Mouse (Mus musculus): ENCODE data around the gene Wdr77. TPM values are rescaled to one million over a fixed set of nuclear protein-coding genes. Genes with fewer than 3 reads are reported as not detected.

Wdr77 gene
- polyA plus RNA-seq, 2 experiments = 21.3 to 32.4 TPM

DNA sequence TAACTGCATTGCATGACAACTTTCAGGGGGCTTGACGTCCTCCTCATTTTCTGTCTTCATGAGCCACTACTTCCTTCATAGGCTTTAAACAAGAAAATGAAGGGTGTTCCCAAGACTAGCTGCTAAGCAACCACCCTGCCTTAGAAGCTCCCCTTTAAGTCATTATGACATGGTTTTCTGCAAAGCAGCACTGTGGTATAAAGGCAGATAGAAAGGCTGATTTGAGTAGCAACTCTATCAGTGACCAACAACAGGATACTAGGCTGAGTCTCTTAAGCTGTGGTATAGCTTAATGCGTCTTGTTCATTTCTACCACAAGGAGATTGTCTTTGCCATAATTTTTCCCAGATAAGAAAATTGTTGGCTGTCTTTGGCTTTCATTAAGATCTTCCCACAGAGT, 55.4 kb downstream of the Wdr77 start, which contains the start of gene Pifo:
Pifo (minus strand) TSS at position 101 of the 400 bp plus-strand sequence.
- DNase-seq (ENCODE audit: low read depth in 3 of 3, low spot score in 3 of 3) = no peak
- ATAC-seq (ENCODE audit: insufficient read depth) = no peak
- H3K36me3 ChIP-seq (replicated peaks; ENCODE audit: control insufficient read depth, insufficient read depth, low read depth) = no peaks in the 10 kb centered on the region
- H3K9ac ChIP-seq (replicated peaks) = no peak within 1 kb of the TSS
- no peaks in the 10 kb centered on the region for H3K9me3 ChIP-seq (ENCODE audit: control insufficient read depth, low read length)
- no peak within 1 kb of the TSS for H3K4me2 ChIP-seq (ENCODE audit: low read depth)
- no peak within 1 kb of the TSS for H3K4me3 ChIP-seq (ENCODE audit: insufficient read depth in 1 of 2, low read depth in 2 of 2, low read length in 2 of 2)
- no peaks in the 10 kb centered on the region for H3K27me3 ChIP-seq (ENCODE audit: control insufficient read depth, insufficient read depth, low read length)
- no peak for TF ChIP-seq EP300 (IDR thresholded peaks at IDR 0.05; ENCODE audit: low read depth)
- no peak for TF ChIP-seq CTCF (IDR thresholded peaks at IDR 0.05; ENCODE audit: low read depth)
- no peak within 1 kb of the TSS for H3K27ac ChIP-seq
- H3K4me1 ChIP-seq (replicated peaks; ENCODE audit: control insufficient read depth in 2 of 2, insufficient read depth in 2 of 2, low read length in 1 of 2) = no peaks in the 10 kb centered on the region
- WGBS (ENCODE audit: insufficient replicate concordance) = 60% methylated on average over 2 of the region's 2 CpGs

Other genes with a start within 250 kb of the Wdr77 start
- gene Rap1a, start 158.0 kb upstream of the Wdr77 start, polyA plus RNA-seq (2012; rRNA removed) = 20.5 and 37.4 TPM in 2 replicates
- gene Rap1a, start 158.0 kb upstream of the Wdr77 start, polyA plus RNA-seq (2014; fragmentation: Nextera tagmentation; extraction: Ambion mirVana) = 81.3 and 86.2 TPM in 2 replicates
- 0.34 and 0.49 TPM in 2 replicates for gene Adora3, start 88.5 kb upstream of the Wdr77 start, polyA plus RNA-seq (2012; rRNA removed)
- gene Adora3, start 88.5 kb upstream of the Wdr77 start, polyA plus RNA-seq (2014; fragmentation: Nextera tagmentation; extraction: Ambion mirVana) = 0.47 and 0.49 TPM in 2 replicates
- 0.08 and 0.11 TPM in 2 replicates for gene Tmigd3, start 88.5 kb upstream of the Wdr77 start, polyA plus RNA-seq (2012; rRNA removed)
- gene Tmigd3, start 88.5 kb upstream of the Wdr77 start, polyA plus RNA-seq (2014; fragmentation: Nextera tagmentation; extraction: Ambion mirVana) = 0.09 and 0.34 TPM in 2 replicates
- 3.0 and 4.1 TPM in 2 replicates for gene I830077J02Rik, start 26.7 kb upstream of the Wdr77 start, polyA plus RNA-seq (2012; rRNA removed)
- 3.0 and 3.1 TPM in 2 replicates for gene I830077J02Rik, start 26.7 kb upstream of the Wdr77 start, polyA plus RNA-seq (2014; fragmentation: Nextera tagmentation; extraction: Ambion mirVana)
- 93.2 and 171 TPM in 2 replicates for gene Atp5f1, start 730 bp downstream of the Wdr77 start, polyA plus RNA-seq (2012; rRNA removed)
- gene Atp5f1, start 730 bp downstream of the Wdr77 start, polyA plus RNA-seq (2014; fragmentation: Nextera tagmentation; extraction: Ambion mirVana) = 362 and 364 TPM in 2 replicates
- 1.0 and 1.2 TPM in 2 replicates for gene Ovgp1, start 14.3 kb downstream of the Wdr77 start, polyA plus RNA-seq (2012; rRNA removed)
- gene Ovgp1, start 14.3 kb downstream of the Wdr77 start, polyA plus RNA-seq (2014; fragmentation: Nextera tagmentation; extraction: Ambion mirVana) = 0.24 and 0.42 TPM in 2 replicates
- not detected in 2 replicates for gene Pifo, start 55.3 kb downstream of the Wdr77 start, polyA plus RNA-seq (2012; rRNA removed)
- not detected in 2 replicates for gene Pifo, start 55.3 kb downstream of the Wdr77 start, polyA plus RNA-seq (2014; fragmentation: Nextera tagmentation; extraction: Ambion mirVana)
- not detected in 2 replicates for gene Chil5, start 73.4 kb downstream of the Wdr77 start, polyA plus RNA-seq (2012; rRNA removed)
- not detected in 2 replicates for gene Chil5, start 73.4 kb downstream of the Wdr77 start, polyA plus RNA-seq (2014; fragmentation: Nextera tagmentation; extraction: Ambion mirVana)
- not detected in 2 replicates for gene Chia1, start 153.9 kb downstream of the Wdr77 start, polyA plus RNA-seq (2012; rRNA removed)
- not detected in 2 replicates for gene Chia1, start 153.9 kb downstream of the Wdr77 start, polyA plus RNA-seq (2014; fragmentation: Nextera tagmentation; extraction: Ambion mirVana)
- 0.26 and 0.33 TPM in 2 replicates for gene Chil3, start 208.2 kb downstream of the Wdr77 start, polyA plus RNA-seq (2012; rRNA removed)
- gene Chil3, start 208.2 kb downstream of the Wdr77 start, polyA plus RNA-seq (2014; fragmentation: Nextera tagmentation; extraction: Ambion mirVana) = 1.7 TPM in 2 replicates